Mouse (Mus musculus) forebrain, postnatal 0 days (tissue): ENCODE measurements around the gene Tshz3. TPM values are rescaled to one million over a fixed set of nuclear protein-coding genes. Genes with fewer than 3 reads are reported as not detected.

Source experiments
- ATAC-seq: fragments of 200-750 bp; cut with Nextera tagmentation; 2 replicates; pipeline ENCODE4 v1.8.0; 2017; ENCODE audit warnings: mild to moderate bottlenecking, moderate library complexity
- DNase-seq: peaks from one replicate; pipeline ENCODE4 v3.0.0-alpha.2; 2015
- H3K27ac ChIP-seq: fragments of 300-500 bp; sonication (generic); 2 replicates; pipeline ENCODE4 v1.5.1; 2014; ENCODE audit warnings: low read depth, mild to moderate bottlenecking, antibody characterized with exemption, low read length, moderate library complexity, mixed read lengths
- H3K27me3 ChIP-seq: fragments of 300-500 bp; sonication (generic); 2 replicates; pipeline ENCODE4 v1.6.1; 2014; ENCODE audit warnings: mild to moderate bottlenecking, low read length, mixed read lengths; ENCODE audit not compliant: insufficient read depth
- H3K36me3 ChIP-seq: fragments of 300-500 bp; sonication (generic); 2 replicates; pipeline ENCODE4 v1.6.1; 2014; ENCODE audit warnings: mild to moderate bottlenecking, moderate library complexity; ENCODE audit not compliant: insufficient read depth
- H3K4me1 ChIP-seq: fragments of 300-500 bp; sonication (generic); 2 replicates; pipeline ENCODE4 v1.6.1; 2014; ENCODE audit warnings: antibody characterized with exemption; ENCODE audit not compliant: insufficient read depth
- H3K4me2 ChIP-seq: fragments of 300-500 bp; sonication (generic); 2 replicates; pipeline ENCODE4 v1.6.1; 2014; ENCODE audit warnings: low read depth, mild to moderate bottlenecking, moderate library complexity
- H3K4me3 ChIP-seq: fragments of 300-500 bp; sonication (generic); 2 replicates; pipeline ENCODE4 v1.5.1; 2014; ENCODE audit warnings: low read depth, low read length, mixed read lengths
- H3K9ac ChIP-seq: fragments of 300-500 bp; sonication (generic); 2 replicates; pipeline ENCODE4 v1.6.1; 2014; ENCODE audit warnings: mild to moderate bottlenecking
- H3K9me3 ChIP-seq: fragments of 300-500 bp; sonication (generic); 2 replicates; pipeline ENCODE4 v1.6.1; 2016; ENCODE audit warnings: low read length
- CTCF ChIP-seq: sonication (generic); IDR thresholded peaks from 2 replicates; pipeline ENCODE4 v1.5.1; 2016; ENCODE audit warnings: antibody characterized with exemption, control low read depth, low read depth
- WGBS: fragments of 180-500 bp; shearing (Covaris S2); extraction: QIAGEN DNeasy Blood & Tissue Kit; methylation state at CpG from one replicate; pipeline ENCODE4 v1.1.7; 2014; 5-methylcytosine and 5-hydroxymethylcytosine counted together
- polyA plus RNA-seq: library from polyadenylated mRNA; unstranded; fragments of >200 nt; fragmentation: Nextera tagmentation; extraction: Ambion mirVana; gene quantifications from 2 replicates; pipeline ENCODE4 v1.2.1, GENCODE M21; 2015
- total RNA-seq: library from RNA; depleted of rRNA; stranded (reverse); fragments of >200 nt; gene quantifications from 2 replicates; pipeline ENCODE4 v1.2.3, GENCODE M21; 2014

Gene Tshz3
- total and polyA plus RNA-seq, 2 experiments from 2014 or later = 18.0 to 32.2 TPM

DNA sequence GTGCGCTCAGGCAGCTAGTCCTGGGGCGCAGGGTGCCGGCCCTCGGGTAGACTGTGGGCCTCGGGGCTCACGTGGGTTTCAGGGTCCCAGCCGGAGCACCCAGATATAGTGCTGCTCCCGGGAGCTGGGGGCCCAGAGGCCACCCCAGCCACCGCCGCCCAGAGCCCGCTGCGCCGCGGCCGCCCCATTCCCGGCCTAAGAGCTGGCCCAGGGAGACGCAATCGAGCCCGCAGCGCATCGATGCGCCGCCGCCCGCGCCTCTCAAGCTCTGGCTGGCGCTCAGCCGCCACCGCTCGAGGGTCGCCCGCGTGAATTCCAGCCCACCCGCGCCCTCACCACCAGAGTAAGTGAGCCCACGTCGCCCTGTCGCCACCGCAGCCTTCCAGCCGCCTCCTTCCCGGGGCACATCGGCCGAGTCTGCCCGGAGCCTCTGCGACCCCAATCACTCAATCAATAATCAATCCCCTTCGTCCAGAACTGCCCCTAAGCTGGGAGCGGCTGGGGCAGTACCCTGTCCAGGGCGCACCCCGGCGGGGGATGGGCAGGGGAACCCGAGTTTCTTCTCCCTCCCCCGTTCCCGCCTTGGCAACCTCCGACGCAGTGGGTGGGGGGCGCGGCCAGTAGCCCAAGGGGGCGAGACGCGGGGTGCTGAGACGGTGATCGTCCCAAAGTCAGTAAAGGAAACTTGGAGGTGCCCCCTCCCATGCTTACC is 1.4 kb upstream of the Tshz3 start:
- Histone ChIP-seq H3K9ac (peak overlapping the region; percentile 70), H3K4me2 (peak overlapping the region; percentile 97), H3K27ac (peak overlapping the region; percentile 81), H3K36me3 (no peaks in the 10 kb centered on the region), H3K27me3 (peaks cover 34% of the 10 kb centered on the region), H3K4me3 (peak overlapping the region; percentile 88), H3K4me1 (no peaks in the 10 kb centered on the region), H3K9me3 (no peaks in the 10 kb centered on the region)
- WGBS = under 1% methylated on average over 56 of the region's 62 CpGs
- peak; percentile 79 for DNase-seq
- no peak for TF ChIP-seq CTCF
- peak; percentile 36 for ATAC-seq

DNA sequence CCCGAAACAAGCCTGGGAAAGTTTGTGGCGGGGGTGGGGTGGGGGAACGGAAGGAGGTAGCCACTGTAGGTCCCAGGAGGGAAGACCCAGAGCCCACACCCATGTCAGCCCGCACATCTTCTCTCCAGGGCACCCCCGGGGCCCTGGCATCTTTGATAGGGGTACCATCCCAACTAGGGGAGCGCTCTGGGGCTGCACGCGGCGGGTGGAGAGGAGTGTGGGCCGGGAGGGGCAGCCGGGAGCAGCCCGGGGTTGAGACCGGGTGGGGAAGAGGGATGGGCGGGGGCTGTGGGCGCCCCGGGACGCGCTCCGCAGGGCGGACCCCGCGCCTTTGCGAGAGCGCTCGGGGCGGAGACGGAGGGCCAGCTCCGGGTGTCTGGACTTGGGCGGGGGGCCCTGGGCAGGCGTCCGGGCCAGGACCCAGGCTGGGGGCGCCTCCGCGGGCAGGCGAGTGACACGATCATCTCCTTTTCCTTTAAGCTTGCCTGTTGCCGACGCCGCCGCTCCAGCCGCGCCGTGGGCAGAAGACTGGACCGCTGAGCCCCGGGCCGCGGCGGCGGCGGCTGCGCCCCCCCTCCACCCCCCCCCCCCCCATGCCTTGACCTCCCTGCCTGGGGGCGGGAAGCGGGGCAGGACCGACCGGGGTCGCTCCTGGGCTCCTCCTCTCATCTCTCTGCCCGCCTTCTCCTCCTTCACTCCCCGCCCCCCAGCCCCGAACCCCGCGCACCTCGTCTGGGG is 631 bp upstream of the Tshz3 start:
- Histone ChIP-seq H3K4me2 (peak overlapping the region; percentile 97), H3K9ac (peak overlapping the region; percentile 70), H3K9me3 (no peaks in the 10 kb centered on the region), H3K4me1 (no peaks in the 10 kb centered on the region), H3K27ac (peak overlapping the region; percentile 81), H3K27me3 (peaks cover 26% of the 10 kb centered on the region), H3K4me3 (peak overlapping the region; percentile 88), H3K36me3 (no peaks in the 10 kb centered on the region)
- DNase-seq (no peak), ATAC-seq (peak; percentile 64)
- WGBS = 3% methylated on average over 40 of the region's 62 CpGs
- TF ChIP-seq CTCF = no peak

GRCm38 (mm10) chr7:36698589-36698946 is 650 bp downstream of the Tshz3 start:
- TF ChIP-seq CTCF = no peak
- no peaks in the 10 kb centered on the region for H3K36me3 ChIP-seq
- peaks cover 14% of the 10 kb centered on the region for H3K27me3 ChIP-seq
- H3K9ac ChIP-seq = peak overlapping the region; percentile 70
- peak overlapping the region; percentile 97 for H3K4me2 ChIP-seq
- H3K4me3 ChIP-seq = peak overlapping the region; percentile 88
- ATAC-seq (no peak), DNase-seq (no peak)
- peak overlapping the region; percentile 81 for H3K27ac ChIP-seq
- H3K4me1 ChIP-seq = no peaks in the 10 kb centered on the region
- under 1% methylated on average over 16 of the region's 16 CpGs for WGBS
- no peaks in the 10 kb centered on the region for H3K9me3 ChIP-seq

DNA sequence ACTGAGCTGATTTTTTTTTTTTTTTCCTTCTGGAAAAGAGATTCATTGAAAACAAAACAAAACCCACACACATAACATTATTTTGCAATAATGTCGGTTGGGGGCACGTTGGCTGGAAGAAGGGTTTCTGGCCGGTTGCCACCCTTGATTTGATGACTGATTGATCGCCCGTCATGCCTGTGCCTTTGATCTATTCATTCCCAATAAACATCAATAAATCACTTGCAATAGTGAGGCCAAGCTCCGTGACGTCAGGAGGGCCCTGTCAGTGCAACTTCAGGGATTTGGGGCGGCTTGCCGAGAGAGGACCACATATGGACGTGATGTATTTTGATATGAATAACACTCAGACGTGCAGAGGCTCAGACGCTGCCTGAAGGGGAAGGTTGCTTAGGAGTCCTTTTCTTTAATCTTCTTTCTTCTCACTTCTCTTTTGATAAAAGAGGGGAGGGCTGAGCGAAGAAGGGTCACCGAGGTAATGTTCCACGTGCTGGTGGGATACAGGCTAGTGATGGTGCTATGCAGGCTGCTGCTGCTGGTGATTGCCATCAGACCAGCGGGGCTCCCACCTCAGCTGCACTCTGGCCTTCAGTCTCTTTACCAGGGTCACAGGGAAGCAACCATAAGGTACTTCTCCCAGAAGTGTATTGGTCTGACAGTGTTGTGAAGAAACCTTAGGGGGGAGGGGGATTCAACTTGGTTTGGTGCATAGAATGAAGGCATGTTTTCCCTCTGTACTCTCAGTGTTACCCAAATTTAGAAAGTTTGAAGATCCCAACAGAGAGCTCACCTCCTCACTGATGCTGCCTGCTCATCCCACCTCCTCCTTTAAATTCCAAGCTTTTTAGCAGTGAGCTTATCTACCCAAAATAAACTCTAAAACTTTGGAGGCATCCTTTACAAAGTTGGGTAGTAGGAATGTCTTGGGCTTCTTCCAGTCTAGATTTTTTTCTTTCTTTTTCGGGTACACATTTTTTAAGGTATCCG is 1.4 kb downstream of the Tshz3 start:
- H3K4me3 ChIP-seq = peak overlapping the region; percentile 88
- H3K9ac ChIP-seq = peak overlapping the region; percentile 70
- no peaks in the 10 kb centered on the region for H3K4me1 ChIP-seq
- ATAC-seq (no peak), DNase-seq (no peak)
- peak overlapping the region; percentile 97 for H3K4me2 ChIP-seq
- TF ChIP-seq CTCF = no peak
- H3K9me3 ChIP-seq = no peaks in the 10 kb centered on the region
- H3K36me3 ChIP-seq = no peaks in the 10 kb centered on the region
- 11% methylated on average over 18 of the region's 18 CpGs for WGBS
- no peak overlapping the region for H3K27ac ChIP-seq
- peaks cover 8% of the 10 kb centered on the region for H3K27me3 ChIP-seq

DNA sequence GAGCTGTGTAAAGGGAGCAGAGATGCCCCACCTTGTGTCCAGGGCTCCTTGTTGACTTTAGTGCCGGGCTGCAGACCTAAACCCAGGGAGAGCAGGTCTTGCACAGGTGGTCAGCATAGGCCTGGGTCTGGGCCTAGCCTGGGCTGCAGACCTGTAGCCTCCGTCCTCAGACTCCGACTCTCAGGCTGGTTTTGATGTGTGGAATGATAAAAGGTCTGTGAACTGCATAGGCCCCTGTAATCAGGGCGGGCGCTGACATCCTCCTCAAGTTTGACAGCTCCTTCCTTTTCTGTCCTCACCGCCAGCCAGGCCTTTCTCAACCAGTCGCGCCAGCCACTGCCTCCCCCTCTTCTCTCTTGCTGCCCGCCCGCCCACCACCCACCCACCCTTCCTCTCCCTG is 8.7 kb downstream of the Tshz3 start:
- 0 out of 2 replicates have a peak overlapping the region, but pooled peaks have one; percentile 14 for H3K9ac ChIP-seq
- H3K27me3 ChIP-seq = no peaks in the 10 kb centered on the region
- H3K27ac ChIP-seq = peak overlapping the region; percentile 45
- H3K4me3 ChIP-seq = no peak overlapping the region; the same call in 1 of the 2 replicates
- ATAC-seq = 0 out of 2 replicates have a peak, but pooled peaks have one; percentile 3
- peak overlapping the region; percentile 46 for H3K4me2 ChIP-seq
- peaks cover 4% of the 10 kb centered on the region; the same call in 1 of the 2 replicates for H3K4me1 ChIP-seq
- no peak for DNase-seq
- no peaks in the 10 kb centered on the region for H3K36me3 ChIP-seq
- no peaks in the 10 kb centered on the region for H3K9me3 ChIP-seq
- 26% methylated on average over 7 of the region's 10 CpGs for WGBS
- no peak for TF ChIP-seq CTCF

DNA sequence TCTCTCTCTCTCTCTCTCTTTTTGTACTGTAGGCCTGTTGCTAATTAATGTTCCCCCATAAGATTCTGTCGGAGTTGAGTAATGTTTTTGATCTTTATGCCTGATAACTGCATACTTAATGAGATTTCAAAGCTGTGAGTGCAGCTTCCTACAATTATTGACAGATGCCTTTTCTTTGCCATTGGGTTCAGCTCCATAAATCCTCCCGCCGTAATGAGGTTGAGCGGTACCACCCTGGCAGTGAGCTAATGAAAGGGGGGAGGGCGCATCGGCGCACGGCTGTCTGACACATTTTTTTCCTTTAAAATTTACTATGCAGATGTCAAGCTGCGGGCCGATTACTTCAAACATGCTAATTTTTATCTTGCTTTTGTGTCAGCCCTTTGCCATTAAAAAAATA is 9.3 kb downstream of the Tshz3 start:
- ATAC-seq (peak; percentile 44; the same call in 1 of the 2 replicates), DNase-seq (no peak)
- no peaks in the 10 kb centered on the region for H3K27me3 ChIP-seq
- peaks cover 4% of the 10 kb centered on the region; the same call in 1 of the 2 replicates for H3K4me1 ChIP-seq
- peak overlapping the region; percentile 46 for H3K4me2 ChIP-seq
- H3K27ac ChIP-seq = no peak overlapping the region
- no peak for TF ChIP-seq CTCF
- H3K9me3 ChIP-seq = no peaks in the 10 kb centered on the region
- H3K4me3 ChIP-seq = peak overlapping the region; percentile 19; the same call in 1 of the 2 replicates
- peak overlapping the region; percentile 31; the same call in 1 of the 2 replicates for H3K9ac ChIP-seq
- WGBS = 10% methylated on average over 10 of the region's 10 CpGs
- H3K36me3 ChIP-seq = no peaks in the 10 kb centered on the region
